Mouse (Mus musculus) A20 (cell line): ENCODE results near the gene Il10.

Experiments used
- DNase-seq: peaks from one replicate; pipeline ENCODE4 v3.0.0-alpha.2; 2011; ENCODE audit warnings: low read depth, low spot score

The Il10 gene

GRCm38 (mm10) chr1:131019492-131020098, at the start of gene Il10:
Gene Il10, plus strand, starts transcription at chr1:131019845.
- peak; percentile 66 for DNase-seq

GRCm38 (mm10) chr1:130979455-130979854, 40.2 kb upstream of the Il10 start:
- peak; percentile 75 for DNase-seq

- DNase-seq: peak; percentile 13
Measured at GRCm38 (mm10) chr1:130984441-130984840, 35.2 kb upstream of the Il10 start.

GRCm38 (mm10) chr1:130987001-130987400, 32.6 kb upstream of the Il10 start:
- DNase-seq: no peak

GRCm38 (mm10) chr1:130987418-130987817, 32.2 kb upstream of the Il10 start:
- peak; percentile 89 for DNase-seq

GRCm38 (mm10) chr1:130989331-130989730, 30.3 kb upstream of the Il10 start:
- peak; percentile 61 for DNase-seq

GRCm38 (mm10) chr1:130990448-130990847, 29.2 kb upstream of the Il10 start:
- peak; percentile 18 for DNase-seq

GRCm38 (mm10) chr1:130993574-130994154, 26.0 kb upstream of the Il10 start:
- DNase-seq: no peak

GRCm38 (mm10) chr1:130995515-130995914, 24.1 kb upstream of the Il10 start:
- no peak for DNase-seq

- DNase-seq: no peak
Measured at GRCm38 (mm10) chr1:130996356-130996755, 23.3 kb upstream of the Il10 start.

GRCm38 (mm10) chr1:130997441-130997840, 22.2 kb upstream of the Il10 start:
- no peak for DNase-seq

- no peak for DNase-seq
Measured at GRCm38 (mm10) chr1:130998321-130998720, 21.3 kb upstream of the Il10 start.

- no peak for DNase-seq
Measured at GRCm38 (mm10) chr1:130999708-131000107, 19.9 kb upstream of the Il10 start.

GRCm38 (mm10) chr1:131000296-131000695, 19.3 kb upstream of the Il10 start:
- no peak for DNase-seq

GRCm38 (mm10) chr1:131002561-131002960, 17.1 kb upstream of the Il10 start:
- DNase-seq: no peak

- peak; percentile 99 for DNase-seq
Measured at GRCm38 (mm10) chr1:131003037-131003922, 16.4 kb upstream of the Il10 start.

- no peak for DNase-seq
Measured at GRCm38 (mm10) chr1:131006069-131006468, 13.6 kb upstream of the Il10 start.

GRCm38 (mm10) chr1:131010201-131011153, 9.2 kb upstream of the Il10 start:
- DNase-seq: peak; percentile 81

- DNase-seq: no peak
Measured at GRCm38 (mm10) chr1:131012494-131012893, 7.2 kb upstream of the Il10 start.

- DNase-seq: no peak
Measured at GRCm38 (mm10) chr1:131013926-131014325, 5.7 kb upstream of the Il10 start.

- DNase-seq: peak; percentile 41
Measured at GRCm38 (mm10) chr1:131015281-131015680, 4.4 kb upstream of the Il10 start.
